13 mouse cellular contexts compared by ENCODE assay signal in genomic region chr2:173168411-173168851, GRCm38 (mm10). TPM values are rescaled to one million over a fixed set of nuclear protein-coding genes. Genes with fewer than 3 reads are reported as not detected.
DNase-seq lines count a peak whose midpoint lies in the region; ATAC-seq lines count a peak whose summit lies in the region.
"Had no signal": no experiment of that assay in that cellular context is flagged by ENCODE, and none has a peak within 500 bp of the region (broad histone marks: within the 10 kb centered on the region; RNA-seq: fewer than 3 reads in every experiment).

No protein-coding gene starts in this region.

- no peak for DNase-seq in hindbrain, embryonic 11.5 days (ENCODE audit: low spot score)
- peak; percentile 41 for DNase-seq in neural tube, embryonic 11.5 days (ENCODE audit: low spot score)
- peak; percentile 57 for DNase-seq in hindbrain, embryonic 14.5 days (ENCODE audit: low spot score)
- no peak for DNase-seq in MN1 (ENCODE audit: low spot score)
- no peak for DNase-seq in lung, adult 18-20 months
- DNase-seq: adrenal gland, postnatal 10 days; cerebellum, adult 11 months; lung, postnatal 36 days had no signal

- H3K4me3 ChIP-seq in hindbrain, embryonic 13.5 days, result no peak overlapping the region
- H3K4me3 ChIP-seq in hindbrain, embryonic 11.5 days (ENCODE audit: low read depth, low read length), result no peak overlapping the region
- no peak overlapping the region for H3K4me3 ChIP-seq in neural tube, embryonic 11.5 days (ENCODE audit: low read depth, low read length)
- H3K4me3 ChIP-seq in neural tube, embryonic 15.5 days (replicated peaks), result no peak overlapping the region
- H3K4me3 ChIP-seq in hindbrain, embryonic 14.5 days (replicated peaks; ENCODE audit: low read length), result no peak overlapping the region
- H3K4me3 ChIP-seq: intestine, embryonic 15.5 days; midbrain, embryonic 15.5 days had no signal

- H3K4me2 ChIP-seq in hindbrain, embryonic 13.5 days, result no peak overlapping the region
- no peak overlapping the region for H3K4me2 ChIP-seq in hindbrain, embryonic 11.5 days (replicated peaks; ENCODE audit: low read depth, low read length)
- H3K4me2 ChIP-seq in neural tube, embryonic 11.5 days (ENCODE audit: low read depth), result no peak overlapping the region
- H3K4me2 ChIP-seq in neural tube, embryonic 15.5 days, result no peak overlapping the region
- no peak overlapping the region for H3K4me2 ChIP-seq in hindbrain, embryonic 14.5 days (replicated peaks)
- H3K4me2 ChIP-seq: intestine, embryonic 15.5 days; midbrain, embryonic 15.5 days had no signal

- no peaks in the 10 kb centered on the region for H3K36me3 ChIP-seq in hindbrain, embryonic 13.5 days
- no peaks in the 10 kb centered on the region for H3K36me3 ChIP-seq in hindbrain, embryonic 11.5 days (ENCODE audit: control insufficient read depth, insufficient read depth, low read length)
- H3K36me3 ChIP-seq in neural tube, embryonic 11.5 days (ENCODE audit: control insufficient read depth, insufficient read depth, low read length), result no peaks in the 10 kb centered on the region
- no peaks in the 10 kb centered on the region for H3K36me3 ChIP-seq in neural tube, embryonic 15.5 days
- no peaks in the 10 kb centered on the region for H3K36me3 ChIP-seq in hindbrain, embryonic 14.5 days (replicated peaks; ENCODE audit: control insufficient read depth, insufficient read depth)
- H3K36me3 ChIP-seq: intestine, embryonic 15.5 days; midbrain, embryonic 15.5 days had no signal

- 0 out of 2 replicates have a peak, but pooled peaks cover 14% of the 10 kb centered on the region for H3K27me3 ChIP-seq in hindbrain, embryonic 13.5 days
- H3K27me3 ChIP-seq in hindbrain, embryonic 11.5 days (ENCODE audit: control insufficient read depth, insufficient read depth, low read length), result no peaks in the 10 kb centered on the region
- no peaks in the 10 kb centered on the region for H3K27me3 ChIP-seq in neural tube, embryonic 11.5 days (ENCODE audit: control insufficient read depth, insufficient read depth, low read length)
- H3K27me3 ChIP-seq in neural tube, embryonic 15.5 days (replicated peaks), result peaks cover 11% of the 10 kb centered on the region; the same call in 1 of the 2 replicates
- no peaks in the 10 kb centered on the region for H3K27me3 ChIP-seq in hindbrain, embryonic 14.5 days (ENCODE audit: control insufficient read depth, insufficient read depth, low read length)
- H3K27me3 ChIP-seq: midbrain, embryonic 15.5 days had no signal

- H3K9me3 ChIP-seq in hindbrain, embryonic 13.5 days, result no peaks in the 10 kb centered on the region
- no peaks in the 10 kb centered on the region for H3K9me3 ChIP-seq in hindbrain, embryonic 11.5 days (ENCODE audit: control insufficient read depth, low read length)
- H3K9me3 ChIP-seq in neural tube, embryonic 11.5 days (ENCODE audit: control insufficient read depth, low read length), result no peaks in the 10 kb centered on the region
- H3K9me3 ChIP-seq in neural tube, embryonic 15.5 days (replicated peaks), result no peaks in the 10 kb centered on the region
- no peaks in the 10 kb centered on the region for H3K9me3 ChIP-seq in hindbrain, embryonic 14.5 days (ENCODE audit: control insufficient read depth, low read length)
- H3K9me3 ChIP-seq: intestine, embryonic 15.5 days; midbrain, embryonic 15.5 days had no signal

- WGBS in hindbrain, embryonic 13.5 days, result 41% methylated on average over 5 of the region's 5 CpGs
- 63% methylated on average over 5 of the region's 5 CpGs for WGBS in hindbrain, embryonic 11.5 days
- 26% methylated on average over 5 of the region's 5 CpGs for WGBS in neural tube, embryonic 11.5 days
- 13% methylated on average over 5 of the region's 5 CpGs for WGBS in neural tube, embryonic 15.5 days
- WGBS in hindbrain, embryonic 14.5 days, result 38% methylated on average over 5 of the region's 5 CpGs

- H3K4me1 ChIP-seq in hindbrain, embryonic 13.5 days (replicated peaks), result peaks cover 58% of the 10 kb centered on the region
- peaks cover 11% of the 10 kb centered on the region for H3K4me1 ChIP-seq in hindbrain, embryonic 11.5 days (replicated peaks; ENCODE audit: control insufficient read depth, insufficient read depth, low read length)
- H3K4me1 ChIP-seq in neural tube, embryonic 11.5 days (ENCODE audit: control insufficient read depth, insufficient read depth, low read length), result peaks cover 30% of the 10 kb centered on the region
- H3K4me1 ChIP-seq in neural tube, embryonic 15.5 days, result peaks cover 48% of the 10 kb centered on the region
- peaks cover 31% of the 10 kb centered on the region for H3K4me1 ChIP-seq in hindbrain, embryonic 14.5 days (replicated peaks; ENCODE audit: control insufficient read depth, insufficient read depth, low read length)

- H3K9ac ChIP-seq in hindbrain, embryonic 13.5 days, result no peak overlapping the region
- no peak overlapping the region for H3K9ac ChIP-seq in hindbrain, embryonic 11.5 days (ENCODE audit: low read depth, low read length)
- H3K9ac ChIP-seq in neural tube, embryonic 11.5 days (ENCODE audit: low read length), result no peak overlapping the region
- no peak overlapping the region for H3K9ac ChIP-seq in neural tube, embryonic 15.5 days (replicated peaks)
- H3K9ac ChIP-seq in hindbrain, embryonic 14.5 days, result no peak overlapping the region
- H3K9ac ChIP-seq: intestine, embryonic 15.5 days; liver, embryonic 14.5 days; midbrain, embryonic 15.5 days had no signal

- no peak for ATAC-seq in hindbrain, embryonic 13.5 days (ENCODE audit: low FRiP score)
- no peak for ATAC-seq in hindbrain, embryonic 11.5 days (ENCODE audit: low FRiP score)
- ATAC-seq in neural tube, embryonic 11.5 days (ENCODE audit: insufficient read depth, low FRiP score, low TSS enrichment), result no peak
- no peak for ATAC-seq in neural tube, embryonic 15.5 days (ENCODE audit: low FRiP score)
- ATAC-seq in hindbrain, embryonic 14.5 days (ENCODE audit: low FRiP score), result no peak
- ATAC-seq: intestine, embryonic 15.5 days; midbrain, embryonic 15.5 days had no signal

- peak overlapping the region; percentile 67 for H3K27ac ChIP-seq in hindbrain, embryonic 13.5 days
- no peak overlapping the region for H3K27ac ChIP-seq in hindbrain, embryonic 11.5 days (ENCODE audit: low read depth, low read length)
- no peak overlapping the region for H3K27ac ChIP-seq in neural tube, embryonic 11.5 days (ENCODE audit: low read depth, low read length)
- no peak overlapping the region for H3K27ac ChIP-seq in neural tube, embryonic 15.5 days (replicated peaks)
- peak overlapping the region; percentile 41 for H3K27ac ChIP-seq in hindbrain, embryonic 14.5 days
- H3K27ac ChIP-seq: intestine, embryonic 15.5 days; liver, embryonic 14.5 days; midbrain, embryonic 15.5 days had no signal

RNA-seq across cellular contexts. Expression of gene Pck1, which starts 15.6 kb away (rescaled TPM):
- not detected in 2 replicates for polyA plus RNA-seq in hindbrain, embryonic 13.5 days (2015; fragmentation: Nextera tagmentation; extraction: Ambion mirVana)
- not detected in 2 replicates for polyA plus RNA-seq in hindbrain, embryonic 11.5 days (2014; fragmentation: Nextera tagmentation; extraction: Ambion mirVana)
- not detected in 2 replicates for polyA plus RNA-seq in neural tube, embryonic 11.5 days (2014; fragmentation: Nextera tagmentation; extraction: Ambion mirVana)
- polyA plus RNA-seq in neural tube, embryonic 15.5 days (2015; fragmentation: Nextera tagmentation; extraction: Ambion mirVana), result 0.34 TPM in 1 of 2 replicates, not detected in the other
- polyA plus RNA-seq in hindbrain, embryonic 14.5 days (2014; fragmentation: Nextera tagmentation; extraction: Ambion mirVana), result not detected in 2 replicates
- polyA plus RNA-seq: midbrain, embryonic 15.5 days had no signal

RNA-seq across cellular contexts. Expression of gene Ctcfl, which starts 49.1 kb away (rescaled TPM):
- polyA plus RNA-seq in hindbrain, embryonic 13.5 days (2015; fragmentation: Nextera tagmentation; extraction: Ambion mirVana), result 0.05 and 0.08 TPM in 2 replicates
- polyA plus RNA-seq in hindbrain, embryonic 11.5 days (2014; fragmentation: Nextera tagmentation; extraction: Ambion mirVana), result 0.06 TPM in 2 replicates
- polyA plus RNA-seq in neural tube, embryonic 11.5 days (2014; fragmentation: Nextera tagmentation; extraction: Ambion mirVana), result 0.09 TPM in 1 of 2 replicates, not detected in the other
- 0.09 and 0.10 TPM in 2 replicates for polyA plus RNA-seq in neural tube, embryonic 15.5 days (2015; fragmentation: Nextera tagmentation; extraction: Ambion mirVana)
- polyA plus RNA-seq in hindbrain, embryonic 14.5 days (2014; fragmentation: Nextera tagmentation; extraction: Ambion mirVana), result 0.05 TPM in 1 of 2 replicates, not detected in the other

RNA-seq across cellular contexts. Expression of gene Zbp1, which starts 50.3 kb away (rescaled TPM):
- polyA plus RNA-seq in hindbrain, embryonic 13.5 days (2015; fragmentation: Nextera tagmentation; extraction: Ambion mirVana), result 0.16 and 0.29 TPM in 2 replicates
- 0.33 TPM in 1 of 2 replicates, not detected in the other for polyA plus RNA-seq in hindbrain, embryonic 11.5 days (2014; fragmentation: Nextera tagmentation; extraction: Ambion mirVana)
- not detected in 2 replicates for polyA plus RNA-seq in neural tube, embryonic 11.5 days (2014; fragmentation: Nextera tagmentation; extraction: Ambion mirVana)
- 0.08 and 3.6 TPM in 2 replicates for polyA plus RNA-seq in neural tube, embryonic 15.5 days (2015; fragmentation: Nextera tagmentation; extraction: Ambion mirVana)
- 0.27 TPM in 1 of 2 replicates, not detected in the other for polyA plus RNA-seq in hindbrain, embryonic 14.5 days (2014; fragmentation: Nextera tagmentation; extraction: Ambion mirVana)

Comparison
In these comparisons a context has a peak if more than half of its experiments do, and no peak if none do; other contexts are left out.
1. H3K27ac ChIP-seq: peak in hindbrain, embryonic 13.5 days (single experiment) and hindbrain, embryonic 14.5 days (single experiment); none in hindbrain, embryonic 11.5 days (single experiment), neural tube, embryonic 11.5 days (single experiment) and neural tube, embryonic 15.5 days (single experiment).
2. DNase-seq: peak in neural tube, embryonic 11.5 days (single experiment) and hindbrain, embryonic 14.5 days (single experiment); none in hindbrain, embryonic 11.5 days (single experiment), MN1 (single experiment) and lung, adult 18-20 months (0 of 2).